Mouse (Mus musculus) neural tube, embryonic 12.5 days (tissue): ENCODE measurements at regions not wholly inside any gene's neighbourhood (a gene's known extent, or its start where the extent isn't known, plus 50 kb on each side); places are given as distances from the start of the nearest gene placed in this dataset.
A peak's percentile ranks its signal among the peaks of the same experiment; 100 is the strongest.
"Not testable (repeated sequence)": the region's sequence is repeated elsewhere in the genome, so short reads cannot be mapped to it uniquely, and the experiment has no call there.

ENCODE experiments used
- ATAC-seq: fragments of 200-750 bp; cut with Nextera tagmentation; 2 replicates; pipeline ENCODE4 v1.8.0; 2017; ENCODE audit warnings: low read depth, mild to moderate bottlenecking, moderate TSS enrichment, moderate library complexity; ENCODE audit not compliant: low FRiP score
- H3K27ac ChIP-seq: fragments of 300-500 bp; sonication (generic); 2 replicates; pipeline ENCODE4 v1.5.1; 2016
- H3K27me3 ChIP-seq: fragments of 300-500 bp; sonication (generic); replicated peaks from 2 replicates; pipeline ENCODE4 v1.6.1; 2016; ENCODE audit warnings: mild to moderate bottlenecking
- H3K36me3 ChIP-seq: fragments of 300-500 bp; sonication (generic); 2 replicates; pipeline ENCODE4 v1.6.1; 2016; ENCODE audit warnings: mild to moderate bottlenecking
- H3K4me1 ChIP-seq: fragments of 300-500 bp; sonication (generic); 2 replicates; pipeline ENCODE4 v1.6.1; 2016
- H3K4me2 ChIP-seq: fragments of 300-500 bp; sonication (generic); replicated peaks from 2 replicates; pipeline ENCODE4 v1.6.1; 2016; ENCODE audit warnings: mild to moderate bottlenecking
- H3K4me3 ChIP-seq: fragments of 300-500 bp; sonication (generic); 2 replicates; pipeline ENCODE4 v1.5.1; 2016
- H3K9ac ChIP-seq: fragments of 300-500 bp; sonication (generic); 2 replicates; pipeline ENCODE4 v1.6.1; 2016; ENCODE audit warnings: mild to moderate bottlenecking
- H3K9me3 ChIP-seq: fragments of 300-500 bp; sonication (generic); 2 replicates; pipeline ENCODE4 v1.6.1; 2016; ENCODE audit warnings: mild to moderate bottlenecking
- whole genome bisulfite sequencing: fragments of 180-500 bp; shearing (Covaris S2); methylation state at CpG from one replicate; pipeline ENCODE4 v1.1.7; 2016; 5-methylcytosine and 5-hydroxymethylcytosine counted together

- no peak overlapping the region for H3K9ac ChIP-seq
- peak; percentile 61; the same call in 1 of the 2 replicates for ATAC-seq
- no peaks in the 10 kb centered on the region for H3K27me3 ChIP-seq
- no peaks in the 10 kb centered on the region for H3K36me3 ChIP-seq
- no peak overlapping the region for H3K4me3 ChIP-seq
- no peaks in the 10 kb centered on the region for H3K9me3 ChIP-seq
- no peak overlapping the region for H3K27ac ChIP-seq
- WGBS = 70% methylated on average over 1 of the region's 1 CpGs
- no peak overlapping the region for H3K4me2 ChIP-seq
- H3K4me1 ChIP-seq = no peaks in the 10 kb centered on the region
Observed at GRCm38 (mm10) chr14:16005409-16005808, 243.7 kb upstream of the Ngly1 start.

GRCm38 (mm10) chr14:16006968-16007367 is 242.1 kb upstream of the Ngly1 start:
- Histone ChIP-seq H3K4me3 (no peak overlapping the region), H3K4me1 (no peaks in the 10 kb centered on the region), H3K9me3 (no peaks in the 10 kb centered on the region), H3K27me3 (no peaks in the 10 kb centered on the region), H3K4me2 (no peak overlapping the region), H3K9ac (no peak overlapping the region), H3K36me3 (no peaks in the 10 kb centered on the region), H3K27ac (no peak overlapping the region)
- ATAC-seq = no peak
- WGBS = 93% methylated on average over 2 of the region's 2 CpGs

DNA sequence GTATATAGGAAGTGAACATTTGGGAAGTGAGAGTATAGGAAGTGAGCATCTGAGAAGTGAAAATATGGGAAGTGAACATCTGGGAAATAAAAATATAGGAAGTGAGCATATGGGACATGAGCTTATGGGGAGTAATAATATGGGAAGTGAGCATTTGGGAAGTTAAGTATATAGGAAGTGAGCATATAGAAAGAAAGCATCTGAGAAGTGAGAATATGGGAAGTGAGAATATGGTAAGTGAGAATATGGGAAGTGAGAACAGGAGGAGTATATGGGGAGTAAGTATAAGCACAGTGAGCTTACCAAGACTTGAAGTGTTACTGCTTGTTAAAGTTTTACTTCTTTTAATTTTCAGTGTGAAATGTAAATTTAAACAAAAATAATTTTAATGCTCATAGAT is 239.3 kb upstream of the Ngly1 start:
- Histone ChIP-seq H3K27me3 (no peaks in the 10 kb centered on the region), H3K4me1 (no peaks in the 10 kb centered on the region), H3K4me3 (no peak overlapping the region), H3K36me3 (no peaks in the 10 kb centered on the region), H3K4me2 (no peak overlapping the region), H3K9me3 (no peaks in the 10 kb centered on the region), H3K27ac (no peak overlapping the region), H3K9ac (no peak overlapping the region)
- ATAC-seq = no peak

DNA sequence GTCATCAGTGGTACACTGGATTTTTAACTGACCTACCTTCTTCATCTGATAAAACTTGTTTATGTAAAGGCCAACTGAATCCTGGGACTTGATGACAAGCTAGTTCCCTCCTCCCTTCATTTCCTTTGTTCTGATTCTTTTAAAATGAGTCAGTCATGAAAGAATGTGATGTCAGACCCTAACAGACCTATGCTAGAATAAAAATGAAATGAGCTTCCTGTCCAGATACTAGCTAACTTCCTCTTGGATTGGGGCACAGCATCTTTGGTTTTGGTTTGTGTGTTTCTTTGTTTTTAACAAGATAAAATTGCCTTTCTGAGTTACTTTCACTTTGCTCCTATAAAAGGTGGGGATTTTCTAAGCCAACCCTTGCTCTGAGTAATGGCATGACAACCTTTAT is 225.2 kb upstream of the Ngly1 start:
- H3K27ac ChIP-seq = no peak overlapping the region

GRCm38 (mm10) chr14:16037771-16038170 is 211.3 kb upstream of the Ngly1 start:
- no peak for ATAC-seq
- no peak overlapping the region for H3K9ac ChIP-seq

More for the DNA sequence above, 225.2 kb upstream of the Ngly1 start:
- no peaks in the 10 kb centered on the region for H3K36me3 ChIP-seq
- no peaks in the 10 kb centered on the region for H3K9me3 ChIP-seq
- no peak overlapping the region for H3K4me2 ChIP-seq
- ATAC-seq = no peak
- H3K9ac ChIP-seq = no peak overlapping the region
- H3K27me3 ChIP-seq = no peaks in the 10 kb centered on the region
- H3K4me3 ChIP-seq = no peak overlapping the region
- H3K4me1 ChIP-seq = no peaks in the 10 kb centered on the region

GRCm38 (mm10) chr14:16038336-16038735 is 210.7 kb upstream of the Ngly1 start:
- H3K9ac ChIP-seq = no peak overlapping the region
- H3K4me3 ChIP-seq = no peak overlapping the region
- 79% methylated on average over 1 of the region's 1 CpGs for WGBS
- no peak overlapping the region for H3K4me2 ChIP-seq
- H3K9me3 ChIP-seq = no peaks in the 10 kb centered on the region
- no peaks in the 10 kb centered on the region for H3K36me3 ChIP-seq
- H3K27me3 ChIP-seq = no peaks in the 10 kb centered on the region
- H3K4me1 ChIP-seq = no peaks in the 10 kb centered on the region
- no peak overlapping the region for H3K27ac ChIP-seq
- ATAC-seq = no peak

More at GRCm38 (mm10) chr14:16037771-16038170, 211.3 kb upstream of the Ngly1 start:
- no peaks in the 10 kb centered on the region for H3K27me3 ChIP-seq
- no peaks in the 10 kb centered on the region for H3K4me1 ChIP-seq
- H3K4me3 ChIP-seq = no peak overlapping the region
- no peaks in the 10 kb centered on the region for H3K36me3 ChIP-seq
- no peak overlapping the region for H3K27ac ChIP-seq
- H3K4me2 ChIP-seq = no peak overlapping the region
- H3K9me3 ChIP-seq = no peaks in the 10 kb centered on the region

DNA sequence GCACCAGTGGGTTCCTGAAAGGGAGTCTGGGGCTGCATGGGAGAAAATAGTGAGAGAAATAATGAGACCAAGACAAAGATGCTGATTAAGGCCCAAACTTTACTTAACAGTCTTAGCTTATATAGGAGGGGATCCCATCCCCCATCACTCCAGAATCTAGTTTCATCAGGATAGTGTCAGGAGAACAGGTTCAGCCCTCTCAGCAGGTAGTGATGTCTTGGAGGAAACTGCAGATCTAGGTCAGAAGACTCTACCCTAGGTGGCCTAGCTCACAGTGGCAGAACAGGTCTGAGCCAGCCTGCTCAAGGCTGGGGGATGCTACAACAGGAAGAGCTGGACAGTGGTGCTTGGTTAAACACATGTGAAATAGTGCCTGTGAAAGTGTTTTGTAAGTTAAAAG is 204.6 kb upstream of the Ngly1 start:
- H3K36me3 ChIP-seq = no peaks in the 10 kb centered on the region
- H3K9ac ChIP-seq = no peak overlapping the region
- no peak overlapping the region for H3K4me2 ChIP-seq
- no peak overlapping the region for H3K4me3 ChIP-seq
- no peak overlapping the region for H3K27ac ChIP-seq
- no peaks in the 10 kb centered on the region for H3K4me1 ChIP-seq
- ATAC-seq = no peak
- H3K27me3 ChIP-seq = no peaks in the 10 kb centered on the region
- H3K9me3 ChIP-seq = no peaks in the 10 kb centered on the region

- H3K9me3 ChIP-seq, H3K4me3 ChIP-seq, H3K9ac ChIP-seq, H3K4me1 ChIP-seq, H3K36me3 ChIP-seq, ATAC-seq, H3K4me2 ChIP-seq, H3K27me3 ChIP-seq, H3K27ac ChIP-seq: not testable (repeated sequence)
- 95% methylated on average over 8 of the region's 12 CpGs for WGBS
Observed at GRCm38 (mm10) chr14:16072534-16072933, 176.5 kb upstream of the Ngly1 start.

DNA sequence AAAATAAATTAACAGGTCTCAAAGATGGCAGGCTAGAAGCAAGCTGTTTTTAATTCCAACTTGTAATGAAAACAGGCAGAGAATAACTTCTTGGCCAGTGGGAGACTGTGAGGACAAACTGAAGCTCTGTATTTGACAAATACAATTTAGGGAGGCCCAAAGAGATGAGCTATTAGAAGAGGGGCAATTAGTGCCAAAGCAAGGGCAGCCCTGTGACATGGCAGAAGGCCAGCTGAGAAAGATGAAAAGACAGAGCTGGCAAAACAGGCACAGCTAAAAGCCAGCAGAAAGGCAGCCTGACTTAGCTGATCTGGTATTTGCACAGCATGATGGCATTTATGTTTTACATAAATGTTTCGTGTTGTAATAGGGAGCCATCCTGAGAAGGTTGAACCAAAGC is 175.0 kb upstream of the Ngly1 start:
- Histone ChIP-seq H3K9ac (no peak overlapping the region), H3K27me3 (no peaks in the 10 kb centered on the region), H3K4me3 (no peak overlapping the region), H3K4me2 (no peak overlapping the region), H3K4me1 (no peaks in the 10 kb centered on the region), H3K27ac (no peak overlapping the region), H3K9me3 (no peaks in the 10 kb centered on the region), H3K36me3 (no peaks in the 10 kb centered on the region)
- WGBS = 82% methylated on average over 1 of the region's 1 CpGs
- ATAC-seq = no peak

DNA sequence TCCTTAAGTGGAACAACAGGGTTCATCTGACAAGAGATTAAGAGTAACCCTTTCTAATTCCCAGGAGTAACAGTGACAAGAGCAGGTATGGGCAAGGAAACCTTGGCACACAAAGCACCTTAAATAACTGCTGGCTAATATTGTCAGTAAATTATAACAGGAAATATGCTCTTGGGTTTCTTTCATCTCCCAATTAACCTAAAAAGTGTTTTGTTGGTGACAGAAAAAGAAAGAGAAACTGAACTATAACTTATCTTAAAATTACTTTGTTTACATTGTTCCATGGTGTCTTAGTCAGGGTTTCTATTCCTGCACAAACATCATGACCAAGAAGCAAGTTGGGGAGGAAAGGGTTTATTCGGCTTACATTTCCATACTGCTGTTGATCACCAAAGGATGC is 170.0 kb upstream of the Ngly1 start:
- 92% methylated on average over 1 of the region's 1 CpGs for WGBS
- H3K9ac ChIP-seq = no peak overlapping the region
- no peaks in the 10 kb centered on the region for H3K27me3 ChIP-seq
- no peak for ATAC-seq
- H3K4me1 ChIP-seq = no peaks in the 10 kb centered on the region
- H3K36me3 ChIP-seq = no peaks in the 10 kb centered on the region
- no peak overlapping the region for H3K4me3 ChIP-seq
- no peak overlapping the region for H3K4me2 ChIP-seq
- no peak overlapping the region for H3K27ac ChIP-seq
- no peaks in the 10 kb centered on the region for H3K9me3 ChIP-seq

- H3K9ac ChIP-seq, H3K36me3 ChIP-seq, H3K27me3 ChIP-seq, H3K4me3 ChIP-seq, H3K9me3 ChIP-seq, H3K27ac ChIP-seq, H3K4me2 ChIP-seq, H3K4me1 ChIP-seq, ATAC-seq: not testable (repeated sequence)
Observed at GRCm38 (mm10) chr14:16087231-16087630, 161.8 kb upstream of the Ngly1 start.

DNA sequence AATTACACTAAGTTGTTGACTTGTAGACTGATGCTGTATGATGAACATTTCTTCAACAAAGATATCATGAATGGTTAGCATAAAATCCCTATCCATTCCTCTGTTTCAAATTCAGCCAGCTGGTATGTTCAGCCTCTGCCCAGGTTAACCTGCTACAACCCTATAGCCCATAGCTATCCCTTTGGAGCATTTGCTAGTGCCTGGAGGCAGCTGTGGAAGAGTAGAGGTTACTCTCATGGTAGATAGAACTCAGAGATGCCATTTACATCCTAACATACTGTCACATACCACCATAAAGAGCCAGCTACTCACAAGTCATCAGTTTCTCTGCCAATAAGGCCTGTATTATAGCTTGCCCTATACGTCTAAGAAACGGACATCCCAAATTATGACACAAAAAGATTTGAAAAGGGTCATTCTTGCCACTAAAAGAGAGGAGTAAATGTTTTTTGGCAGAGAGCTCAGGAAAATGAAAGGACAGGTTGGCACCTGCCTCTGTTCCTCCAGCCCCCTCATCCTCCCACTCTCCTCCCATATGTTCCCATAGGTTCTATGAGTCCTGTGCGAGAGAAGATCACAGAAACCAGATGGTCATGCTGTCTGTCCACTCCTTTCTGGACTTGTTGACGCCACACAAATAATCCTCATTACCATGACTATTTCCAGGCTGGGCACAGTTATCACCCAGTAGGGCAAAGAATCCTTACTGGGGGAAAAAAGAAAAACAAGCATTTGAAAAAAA is 156.5 kb upstream of the Ngly1 start:
- ATAC-seq = no peak
- Histone ChIP-seq H3K27me3 (no peaks in the 10 kb centered on the region), H3K27ac (no peak overlapping the region), H3K9me3 (no peaks in the 10 kb centered on the region), H3K4me1 (no peaks in the 10 kb centered on the region), H3K4me2 (no peak overlapping the region), H3K4me3 (no peak overlapping the region), H3K9ac (no peak overlapping the region), H3K36me3 (no peaks in the 10 kb centered on the region)
- 90% methylated on average over 4 of the region's 4 CpGs for WGBS

GRCm38 (mm10) chr14:16093133-16093505 is 156.0 kb upstream of the Ngly1 start:
- ATAC-seq = no peak
- Histone ChIP-seq H3K4me3 (no peak overlapping the region), H3K9ac (no peak overlapping the region), H3K9me3 (no peaks in the 10 kb centered on the region), H3K27me3 (no peaks in the 10 kb centered on the region), H3K4me1 (no peaks in the 10 kb centered on the region), H3K36me3 (no peaks in the 10 kb centered on the region), H3K27ac (no peak overlapping the region), H3K4me2 (no peak overlapping the region)
- WGBS = 69% methylated on average over 2 of the region's 2 CpGs
